Mouse (Mus musculus): Measurements from ENCODE around the gene Hexa.

Gene Hexa

GRCm38 (mm10) chr9:59553719-59554118 lies 14.4 kb downstream of the Hexa start:
- no peak for DNase-seq (ENCODE audit: low spot score)

GRCm38 (mm10) chr9:59565600-59565999 lies 26.3 kb downstream of the Hexa start:
- DNase-seq (ENCODE audit: low spot score): peak; percentile 83

GRCm38 (mm10) chr9:59567111-59567510 lies 27.8 kb downstream of the Hexa start:
- DNase-seq (ENCODE audit: low spot score): peak; percentile 77

- no peak for DNase-seq (ENCODE audit: low spot score)
Observed at GRCm38 (mm10) chr9:59571852-59572251, 32.5 kb downstream of the Hexa start.

- no peak for DNase-seq (ENCODE audit: low spot score)
Observed at GRCm38 (mm10) chr9:59577401-59577800, 38.1 kb downstream of the Hexa start.

- peak; percentile 97 for DNase-seq (ENCODE audit: low spot score)
Observed at GRCm38 (mm10) chr9:59577844-59578504, 38.6 kb downstream of the Hexa start, which contains the start of gene Celf6. Gene Celf6 (plus strand): TSS chr9:59577917.

GRCm38 (mm10) chr9:59578505-59578867 lies 39.1 kb downstream of the Hexa start:
- DNase-seq (ENCODE audit: low spot score): no peak

- peak; percentile 46 for DNase-seq (ENCODE audit: low spot score)
Observed at GRCm38 (mm10) chr9:59584871-59585308, 45.5 kb downstream of the Hexa start.

GRCm38 (mm10) chr9:59588252-59588651 lies 48.9 kb downstream of the Hexa start:
- no peak for DNase-seq (ENCODE audit: low spot score)

GRCm38 (mm10) chr9:59588710-59589671 lies 49.7 kb downstream of the Hexa start:
- DNase-seq (ENCODE audit: low spot score): no peak

- DNase-seq (ENCODE audit: low spot score): no peak
Observed at GRCm38 (mm10) chr9:59589703-59590439, 50.5 kb downstream of the Hexa start.

GRCm38 (mm10) chr9:59601661-59602060 lies 62.3 kb downstream of the Hexa start:
- DNase-seq (ENCODE audit: low spot score): no peak

- no peak for DNase-seq (ENCODE audit: low spot score)
Observed at GRCm38 (mm10) chr9:59605967-59606366, 66.6 kb downstream of the Hexa start.

- no peak for DNase-seq (ENCODE audit: low spot score)
Observed at GRCm38 (mm10) chr9:59610950-59611349, 71.6 kb downstream of the Hexa start.
